Mouse (Mus musculus) ES-E14 (cell line): ENCODE results near the gene Dlg5. TPM values are rescaled to one million over a fixed set of nuclear protein-coding genes. Genes with fewer than 3 reads are reported as not detected.
A peak's percentile ranks its signal among the peaks of the same experiment; 100 is the strongest.

Experiments used
- DNase-seq: peaks from one replicate; pipeline ENCODE4 v3.0.0-alpha.2; 2013; ENCODE audit warnings: low read depth, low spot score
- H3K27ac ChIP-seq: 2 replicates; pipeline ENCODE4 v1.5.1; 2012; ENCODE audit warnings: low read depth, mild to moderate bottlenecking, low read length, moderate library complexity, mixed read lengths; ENCODE audit not compliant: poor library complexity, insufficient read depth, severe bottlenecking
- H3K36me3 ChIP-seq: 2 replicates; pipeline ENCODE4 v1.6.1; 2012; ENCODE audit warnings: mild to moderate bottlenecking, low read length, moderate library complexity, mixed read lengths; ENCODE audit not compliant: control insufficient read depth, poor library complexity, insufficient read depth, severe bottlenecking
- H3K4me1 ChIP-seq, 2 experiments: fragments of 150-350 bp in 1 of 2; sonication (generic) in 1 of 2; 2 replicates each; pipeline ENCODE4 v1.6.1; 2012; ENCODE audit warnings: low read length in 2 of 2, mild to moderate bottlenecking in 1 of 2, mixed read lengths in 1 of 2; ENCODE audit not compliant: control insufficient read depth in 2 of 2, insufficient read depth in 2 of 2, poor library complexity in 1 of 2
- H3K4me3 ChIP-seq, 2 experiments: fragments of 150-350 bp in 1 of 2; sonication (generic) in 1 of 2; 2 replicates each; pipeline ENCODE4 v1.5.1; 2012; ENCODE audit warnings: low read length in 2 of 2, low read depth in 1 of 2, mild to moderate bottlenecking in 1 of 2, mixed read lengths in 1 of 2; ENCODE audit not compliant: insufficient read depth in 1 of 2, poor library complexity in 1 of 2, severe bottlenecking in 1 of 2
- H3K9ac ChIP-seq: 2 replicates; pipeline ENCODE4 v1.6.1; 2012; ENCODE audit warnings: low read depth, mild to moderate bottlenecking, low read length, mixed read lengths; ENCODE audit not compliant: poor library complexity, insufficient read depth, severe bottlenecking
- H3K9me3 ChIP-seq: fragments of 150-350 bp; sonication (generic); 2 replicates; pipeline ENCODE4 v1.6.1; 2012; ENCODE audit warnings: low read depth, mild to moderate bottlenecking, low read length; ENCODE audit not compliant: control insufficient read depth, insufficient read depth
- CHD2 ChIP-seq: IDR thresholded peaks from 2 replicates; pipeline ENCODE4 v1.6.1; 2014; ENCODE audit warnings: mild to moderate bottlenecking, low read depth, low read length, inconsistent platforms
- HCFC1 ChIP-seq: IDR thresholded peaks from 2 replicates; pipeline ENCODE4 v1.6.1; 2012; ENCODE audit warnings: low read length, inconsistent platforms, borderline replicate concordance; ENCODE audit not compliant: insufficient read depth
- MAFK ChIP-seq: IDR thresholded peaks from 2 replicates; pipeline ENCODE4 v1.6.1; 2014; ENCODE audit warnings: mild to moderate bottlenecking, low read depth, low read length, inconsistent platforms; ENCODE audit not compliant: insufficient read depth
- ZC3H11A ChIP-seq: IDR thresholded peaks from 2 replicates; pipeline ENCODE4 v1.6.1; 2012; ENCODE audit warnings: low read depth, mild to moderate bottlenecking, inconsistent platforms, low read length, borderline replicate concordance
- ZNF384 ChIP-seq: IDR thresholded peaks from 2 replicates; pipeline ENCODE4 v1.6.1; 2012; ENCODE audit warnings: low read depth, low read length, inconsistent platforms
- in situ Hi-C, 2 experiments: fragments of 600-800 bp; cut with MboI; formaldehyde crosslinking; loops; one replicate each; pipeline ENCODE4 v1.15.1; 2025; ENCODE audit warnings: low sequenced_read_pairs in 2 of 2, inconsistent platforms in 1 of 2; ENCODE audit not compliant: unreplicated experiment in 2 of 2
- total RNA-seq: library from RNA; depleted of rRNA; stranded (reverse); fragments of 300-350 nt; gene quantifications from 2 replicates; pipeline ENCODE4 v1.2.3, GENCODE M21; 2012

Gene Dlg5
- total RNA-seq, 1 experiment, result 17.5 TPM

- peak overlapping the region; percentile 24 to 34; a peak in 2 of 4 replicates for H3K4me3 ChIP-seq
- in situ Hi-C loops, result no loop called here
- peak overlapping the region; percentile 88 for H3K27ac ChIP-seq
- H3K9ac ChIP-seq, result peak overlapping the region; percentile 39; the same call in 1 of the 2 replicates
- TF ChIP-seq ZC3H11A (no peak), ZNF384 (no peak), HCFC1 (no peak), MAFK (no peak), CHD2 (no peak; the same call in 1 of the 2 replicates)
- H3K36me3 ChIP-seq, result no peaks in the 10 kb centered on the region
- H3K9me3 ChIP-seq, result no peaks in the 10 kb centered on the region
- H3K4me1 ChIP-seq, result peaks cover 2 to 7% of the 10 kb centered on the region in 2 experiments; a peak in 3 of 4 replicates
- peak; percentile 86 for DNase-seq
These were observed 8.0 kb upstream of the Dlg5 start for GRCm38 (mm10) chr14:24253611-24254202.

DNA sequence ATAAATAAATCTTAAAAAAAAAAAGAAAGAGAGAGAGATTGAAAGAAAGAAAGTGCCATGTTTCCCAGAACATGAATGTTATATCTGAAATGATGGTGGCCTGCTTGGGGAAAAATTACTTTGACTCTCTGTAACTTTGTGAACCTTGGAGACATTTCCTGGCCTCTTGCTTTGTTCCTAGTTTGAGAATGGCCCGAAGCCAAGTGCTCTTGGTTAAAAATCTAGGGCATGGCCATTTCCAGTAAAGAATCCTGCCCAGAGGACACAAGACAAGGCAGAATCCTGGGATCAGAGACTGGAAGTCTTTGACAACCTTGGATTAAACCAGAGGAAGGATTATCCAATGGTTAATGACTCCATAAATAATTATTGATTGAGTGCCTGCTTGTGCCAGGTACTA, 5.6 kb upstream of the Dlg5 start:
- in situ Hi-C loops, result no loop called here
- no peak overlapping the region for H3K4me3 ChIP-seq
- no peaks in the 10 kb centered on the region for H3K9me3 ChIP-seq
- DNase-seq, result no peak
- H3K4me1 ChIP-seq, result peaks cover 2 to 9% of the 10 kb centered on the region in 2 experiments; a peak in 3 of 4 replicates
- H3K27ac ChIP-seq, result no peak overlapping the region
- TF ChIP-seq MAFK, result no peak
- TF ChIP-seq ZNF384, result no peak
- TF ChIP-seq HCFC1, result no peak
- TF ChIP-seq ZC3H11A, result no peak
- no peak for TF ChIP-seq CHD2
- H3K9ac ChIP-seq, result no peak overlapping the region
- no peaks in the 10 kb centered on the region for H3K36me3 ChIP-seq

DNA sequence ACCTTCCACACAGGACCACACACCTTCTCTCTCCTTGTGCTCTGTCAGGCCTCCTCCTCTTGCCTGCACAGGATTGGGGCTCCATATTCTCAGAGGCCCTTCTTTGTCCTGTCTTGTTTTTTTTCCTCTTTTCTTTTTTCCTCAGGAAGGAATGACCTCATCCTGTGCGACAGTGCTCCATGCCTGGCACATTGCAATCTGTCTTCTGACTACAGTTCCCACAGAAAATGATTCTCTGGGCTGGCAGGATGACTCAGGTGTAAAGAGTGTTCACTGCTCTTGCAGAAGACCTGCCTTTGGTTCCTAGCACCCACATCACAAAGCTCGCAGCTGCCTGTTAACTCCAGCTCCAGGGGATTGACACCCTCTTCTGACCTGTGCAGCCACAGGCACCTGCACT, 4.2 kb upstream of the Dlg5 start:
- no peak for TF ChIP-seq ZC3H11A
- Histone ChIP-seq H3K4me3 (no peak overlapping the region), H3K9me3 (no peaks in the 10 kb centered on the region), H3K36me3 (no peaks in the 10 kb centered on the region), H3K9ac (no peak overlapping the region), H3K27ac (no peak overlapping the region), H3K4me1 (peaks cover 2 to 9% of the 10 kb centered on the region in 2 experiments; a peak in 2 of 4 replicates)
- no peak for DNase-seq
- in situ Hi-C loops, result no loop called here

GRCm38 (mm10) chr14:24244330-24245176, 1.2 kb downstream of the Dlg5 start:
- in situ Hi-C loops, result no loop called here
- Histone ChIP-seq H3K9me3 (no peaks in the 10 kb centered on the region), H3K27ac (no peak overlapping the region), H3K4me3 (peak overlapping the region; percentile 79 to 92), H3K4me1 (peaks cover 2% of the 10 kb centered on the region in 2 experiments; a peak in 1 of 4 replicates), H3K9ac (peak overlapping the region; percentile 90), H3K36me3 (no peaks in the 10 kb centered on the region)
- no peak for DNase-seq
- TF ChIP-seq ZNF384, result no peak
- no peak for TF ChIP-seq CHD2
- TF ChIP-seq MAFK, result no peak
- no peak for TF ChIP-seq HCFC1
- TF ChIP-seq ZC3H11A, result no peak
